Mouse (Mus musculus): ENCODE data around the gene Cdca8. TPM values are rescaled to one million over a fixed set of nuclear protein-coding genes. Genes with fewer than 3 reads are reported as not detected.

The Cdca8 gene
- polyA plus RNA-seq, 1 experiment from 2014 or later = 151 TPM

GRCm38 (mm10) chr4:124978201-124978600 is 39.1 kb upstream of the Cdca8 start:
- Histone ChIP-seq H3K27me3 (ENCODE audit: control insufficient read depth, insufficient read depth, low read length) (peaks cover 8% of the 10 kb centered on the region; the same call in 1 of the 2 replicates), H3K9ac (ENCODE audit: low read depth, low read length) (no peak overlapping the region), H3K4me1 (ENCODE audit: control insufficient read depth, insufficient read depth, low read length) (no peaks in the 10 kb centered on the region), H3K4me2 (replicated peaks; ENCODE audit: low read depth, low read length) (no peak overlapping the region), H3K36me3 (ENCODE audit: control insufficient read depth, insufficient read depth, low read length) (no peaks in the 10 kb centered on the region), H3K4me3 (ENCODE audit: low read length) (no peak overlapping the region), H3K9me3 (ENCODE audit: control insufficient read depth, low read length) (no peaks in the 10 kb centered on the region), H3K27ac (ENCODE audit: low read depth, low read length) (no peak overlapping the region)
- 37% methylated on average over 5 of the region's 5 CpGs for WGBS
- no peak for ATAC-seq (ENCODE audit: low FRiP score, low TSS enrichment)

- Histone ChIP-seq H3K27ac (ENCODE audit: low read depth, low read length) (no peak overlapping the region), H3K4me1 (ENCODE audit: control insufficient read depth, insufficient read depth, low read length) (no peaks in the 10 kb centered on the region), H3K27me3 (ENCODE audit: control insufficient read depth, insufficient read depth, low read length) (peaks cover 4% of the 10 kb centered on the region; the same call in 1 of the 2 replicates), H3K4me2 (replicated peaks; ENCODE audit: low read depth, low read length) (no peak overlapping the region), H3K4me3 (ENCODE audit: low read length) (no peak overlapping the region), H3K9ac (ENCODE audit: low read depth, low read length) (no peak overlapping the region), H3K36me3 (ENCODE audit: control insufficient read depth, insufficient read depth, low read length) (no peaks in the 10 kb centered on the region), H3K9me3 (ENCODE audit: control insufficient read depth, low read length) (no peaks in the 10 kb centered on the region)
- WGBS = 83% methylated on average over 2 of the region's 2 CpGs
- ATAC-seq (ENCODE audit: low FRiP score, low TSS enrichment) = no peak
Observed at GRCm38 (mm10) chr4:124973296-124973695, 34.2 kb upstream of the Cdca8 start.

- Histone ChIP-seq H3K36me3 (ENCODE audit: control insufficient read depth, insufficient read depth, low read length) (no peaks in the 10 kb centered on the region), H3K4me1 (ENCODE audit: control insufficient read depth, insufficient read depth, low read length) (no peaks in the 10 kb centered on the region)
- ATAC-seq (ENCODE audit: low FRiP score, low TSS enrichment) = no peak
Observed at GRCm38 (mm10) chr4:124972316-124972715, 33.2 kb upstream of the Cdca8 start.

GRCm38 (mm10) chr4:124971094-124971493 is 32.0 kb upstream of the Cdca8 start:
- Histone ChIP-seq H3K9ac (ENCODE audit: low read depth, low read length) (no peak overlapping the region), H3K27ac (ENCODE audit: low read depth, low read length) (no peak overlapping the region), H3K27me3 (ENCODE audit: control insufficient read depth, insufficient read depth, low read length) (peaks cover 4% of the 10 kb centered on the region), H3K4me1 (ENCODE audit: control insufficient read depth, insufficient read depth, low read length) (no peaks in the 10 kb centered on the region), H3K36me3 (ENCODE audit: control insufficient read depth, insufficient read depth, low read length) (no peaks in the 10 kb centered on the region), H3K9me3 (ENCODE audit: control insufficient read depth, low read length) (no peaks in the 10 kb centered on the region), H3K4me3 (ENCODE audit: low read length) (no peak overlapping the region), H3K4me2 (replicated peaks; ENCODE audit: low read depth, low read length) (no peak overlapping the region)
- no peak for ATAC-seq (ENCODE audit: low FRiP score, low TSS enrichment)
- 86% methylated on average over 8 of the region's 8 CpGs for WGBS

More at GRCm38 (mm10) chr4:124972316-124972715, 33.2 kb upstream of the Cdca8 start:
- no peak overlapping the region for H3K9ac ChIP-seq (ENCODE audit: low read depth, low read length)
- H3K27me3 ChIP-seq (ENCODE audit: control insufficient read depth, insufficient read depth, low read length) = peaks cover 4% of the 10 kb centered on the region
- no peak overlapping the region for H3K4me3 ChIP-seq (ENCODE audit: low read length)
- 42% methylated on average over 9 of the region's 9 CpGs for WGBS
- no peak overlapping the region for H3K27ac ChIP-seq (ENCODE audit: low read depth, low read length)
- H3K4me2 ChIP-seq (replicated peaks; ENCODE audit: low read depth, low read length) = no peak overlapping the region
- H3K9me3 ChIP-seq (ENCODE audit: control insufficient read depth, low read length) = no peaks in the 10 kb centered on the region

GRCm38 (mm10) chr4:124970677-124971076 is 31.6 kb upstream of the Cdca8 start:
- no peak for ATAC-seq (ENCODE audit: low FRiP score, low TSS enrichment)
- Histone ChIP-seq H3K27ac (ENCODE audit: low read depth, low read length) (no peak overlapping the region), H3K9ac (ENCODE audit: low read depth, low read length) (no peak overlapping the region), H3K36me3 (ENCODE audit: control insufficient read depth, insufficient read depth, low read length) (no peaks in the 10 kb centered on the region), H3K4me3 (ENCODE audit: low read length) (no peak overlapping the region), H3K4me2 (replicated peaks; ENCODE audit: low read depth, low read length) (no peak overlapping the region), H3K27me3 (ENCODE audit: control insufficient read depth, insufficient read depth, low read length) (peaks cover 4% of the 10 kb centered on the region), H3K9me3 (ENCODE audit: control insufficient read depth, low read length) (no peaks in the 10 kb centered on the region), H3K4me1 (ENCODE audit: control insufficient read depth, insufficient read depth, low read length) (no peaks in the 10 kb centered on the region)
- WGBS = 44% methylated on average over 5 of the region's 5 CpGs

GRCm38 (mm10) chr4:124970194-124970593 is 31.1 kb upstream of the Cdca8 start:
- Histone ChIP-seq H3K4me1 (ENCODE audit: control insufficient read depth, insufficient read depth, low read length) (peaks cover 2% of the 10 kb centered on the region), H3K27me3 (ENCODE audit: control insufficient read depth, insufficient read depth, low read length) (peaks cover 4% of the 10 kb centered on the region), H3K4me3 (ENCODE audit: low read length) (no peak overlapping the region), H3K9me3 (ENCODE audit: control insufficient read depth, low read length) (no peaks in the 10 kb centered on the region), H3K4me2 (replicated peaks; ENCODE audit: low read depth, low read length) (no peak overlapping the region), H3K36me3 (ENCODE audit: control insufficient read depth, insufficient read depth, low read length) (no peaks in the 10 kb centered on the region), H3K9ac (ENCODE audit: low read depth, low read length) (no peak overlapping the region), H3K27ac (ENCODE audit: low read depth, low read length) (no peak overlapping the region)
- 68% methylated on average over 11 of the region's 11 CpGs for WGBS
- ATAC-seq (ENCODE audit: low FRiP score, low TSS enrichment) = no peak

GRCm38 (mm10) chr4:124969219-124969848 is 30.2 kb upstream of the Cdca8 start:
- H3K4me1 ChIP-seq (ENCODE audit: control insufficient read depth, insufficient read depth, low read length) = peaks cover 5% of the 10 kb centered on the region
- H3K4me2 ChIP-seq (replicated peaks; ENCODE audit: low read depth, low read length) = no peak overlapping the region
- no peak for ATAC-seq (ENCODE audit: low FRiP score, low TSS enrichment)
- no peaks in the 10 kb centered on the region for H3K9me3 ChIP-seq (ENCODE audit: control insufficient read depth, low read length)
- WGBS = 72% methylated on average over 7 of the region's 7 CpGs
- H3K9ac ChIP-seq (ENCODE audit: low read depth, low read length) = no peak overlapping the region
- H3K36me3 ChIP-seq (ENCODE audit: control insufficient read depth, insufficient read depth, low read length) = no peaks in the 10 kb centered on the region
- H3K27me3 ChIP-seq (ENCODE audit: control insufficient read depth, insufficient read depth, low read length) = peaks cover 4% of the 10 kb centered on the region
- no peak overlapping the region for H3K4me3 ChIP-seq (ENCODE audit: low read length)
- H3K27ac ChIP-seq (ENCODE audit: low read depth, low read length) = no peak overlapping the region

- no peaks in the 10 kb centered on the region for H3K9me3 ChIP-seq (ENCODE audit: control insufficient read depth, low read length)
- H3K4me2 ChIP-seq (replicated peaks; ENCODE audit: low read depth, low read length) = no peak overlapping the region
- no peak overlapping the region for H3K4me3 ChIP-seq (ENCODE audit: low read length)
- 63% methylated on average over 6 of the region's 6 CpGs for WGBS
- no peak overlapping the region for H3K9ac ChIP-seq (ENCODE audit: low read depth, low read length)
- H3K4me1 ChIP-seq (ENCODE audit: control insufficient read depth, insufficient read depth, low read length) = peaks cover 5% of the 10 kb centered on the region
- no peaks in the 10 kb centered on the region for H3K36me3 ChIP-seq (ENCODE audit: control insufficient read depth, insufficient read depth, low read length)
- no peak for ATAC-seq (ENCODE audit: low FRiP score, low TSS enrichment)
- H3K27ac ChIP-seq (ENCODE audit: low read depth, low read length) = no peak overlapping the region
- H3K27me3 ChIP-seq (ENCODE audit: control insufficient read depth, insufficient read depth, low read length) = peaks cover 1% of the 10 kb centered on the region
Observed at GRCm38 (mm10) chr4:124968711-124969110, 29.6 kb upstream of the Cdca8 start.

- Histone ChIP-seq H3K36me3 (ENCODE audit: control insufficient read depth, insufficient read depth, low read length) (no peaks in the 10 kb centered on the region), H3K27me3 (ENCODE audit: control insufficient read depth, insufficient read depth, low read length) (no peaks in the 10 kb centered on the region; the same call in 1 of the 2 replicates), H3K4me1 (ENCODE audit: control insufficient read depth, insufficient read depth, low read length) (peaks cover 5% of the 10 kb centered on the region), H3K9ac (ENCODE audit: low read depth, low read length) (0 out of 2 replicates have a peak overlapping the region, but pooled peaks have one; percentile 7), H3K4me3 (ENCODE audit: low read length) (no peak overlapping the region), H3K27ac (ENCODE audit: low read depth, low read length) (no peak overlapping the region), H3K4me2 (replicated peaks; ENCODE audit: low read depth, low read length) (no peak overlapping the region), H3K9me3 (ENCODE audit: control insufficient read depth, low read length) (no peaks in the 10 kb centered on the region)
- 13% methylated on average over 8 of the region's 8 CpGs for WGBS
- peak; percentile 55 for ATAC-seq (ENCODE audit: low FRiP score, low TSS enrichment)
Observed at GRCm38 (mm10) chr4:124964912-124965599, 25.9 kb upstream of the Cdca8 start.

Data from kidney, embryonic 14.5 days (tissue).